Mouse (Mus musculus): ENCODE measurements at regions not wholly inside any gene's neighbourhood (a gene's known extent, or its start where the extent isn't known, plus 50 kb on each side); places are given as distances from the start of the nearest gene placed in this dataset.

DNA sequence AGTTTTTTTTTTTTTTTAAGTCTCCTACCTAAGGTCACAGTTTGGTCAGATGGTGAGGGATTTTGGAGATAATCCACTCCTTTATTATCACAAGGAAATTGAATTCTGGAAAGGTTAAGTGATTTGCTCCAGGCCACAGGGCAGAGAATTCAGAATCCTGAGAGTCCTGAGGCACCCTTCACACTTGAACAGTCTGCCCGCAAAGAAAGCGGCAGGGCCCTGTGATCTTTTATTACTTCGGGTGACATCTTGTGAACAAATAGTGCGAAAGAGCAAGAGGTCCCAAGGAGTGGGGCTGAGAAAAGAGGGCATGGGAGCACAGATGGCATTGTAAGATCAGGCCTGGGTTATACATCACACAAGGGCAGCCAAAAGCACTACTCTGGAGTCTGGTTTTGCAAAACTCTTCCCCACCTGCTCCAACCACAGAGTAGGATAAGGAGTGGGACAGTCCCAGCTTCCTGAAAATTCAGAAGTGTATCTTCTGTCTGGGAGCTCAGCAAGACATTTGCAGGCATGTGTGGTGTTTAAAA, 150.5 kb upstream of the Wdr11 start:
- DNase-seq (ENCODE audit: low spot score in 2 of 2), result no peak
- intact Hi-C loops (cut with DNase I), result no loop called here

DNA sequence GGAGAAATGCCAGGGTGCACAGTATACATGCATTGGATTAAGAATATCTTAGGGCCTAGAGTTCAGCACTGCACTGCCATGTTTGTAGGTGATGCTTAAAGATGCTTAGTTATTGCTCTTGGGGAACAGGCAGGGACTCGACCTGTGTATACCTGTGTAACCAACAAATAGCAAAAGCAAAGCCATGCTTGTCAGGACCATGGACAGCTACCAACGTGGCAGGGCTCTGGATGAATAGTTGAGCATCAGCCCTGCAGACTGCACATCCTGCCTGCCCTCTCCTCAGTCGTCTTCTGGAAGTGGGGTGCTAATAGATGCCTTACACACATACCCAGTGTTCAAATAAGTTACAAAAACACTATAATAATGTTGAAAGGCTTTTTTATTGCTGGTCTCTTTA, 122.2 kb upstream of the Wdr11 start:
- intact Hi-C loops (cut with DNase I), result no loop called here
- DNase-seq (ENCODE audit: low spot score in 2 of 2), result no peak

GRCm38 (mm10) chr7:129483736-129484135, 107.9 kb upstream of the Wdr11 start:
- intact Hi-C loops (cut with DNase I), result no loop called here
- DNase-seq (ENCODE audit: low spot score in 2 of 2), result peak; percentile 25 to 89

DNA sequence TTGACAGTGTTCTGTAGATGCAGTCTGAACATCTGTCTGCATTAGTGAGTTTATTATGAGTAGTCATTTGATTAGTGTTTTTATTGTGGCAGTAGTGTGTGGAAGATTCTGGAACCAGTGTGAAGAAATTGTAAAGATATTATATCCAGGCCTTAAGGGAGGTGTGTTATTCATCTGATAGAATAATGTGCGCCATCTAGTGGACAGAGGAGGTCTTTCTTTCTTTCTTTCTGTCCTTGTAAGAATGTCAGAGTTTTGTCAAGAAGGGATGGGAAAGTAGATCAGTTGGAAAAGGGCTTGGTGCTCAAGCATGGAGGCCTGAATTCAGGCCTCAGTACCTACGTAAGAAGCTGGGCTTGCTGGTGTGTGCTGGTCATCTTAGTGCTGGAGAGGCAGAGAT, 84.8 kb upstream of the Wdr11 start:
- intact Hi-C loops (cut with DNase I), result loop anchor here (1.0 to 2.0 kb wide), 2 partner anchors 272 to 647 kb away; no protein-coding TSS in a partner anchor
- DNase-seq (ENCODE audit: low spot score in 2 of 2), result peak; percentile 55 to 71

GRCm38 (mm10) chr7:129509631-129510132, 82.0 kb upstream of the Wdr11 start:
- DNase-seq (ENCODE audit: low spot score in 2 of 2), result no peak
- intact Hi-C loops (cut with DNase I), result no loop called here

DNA sequence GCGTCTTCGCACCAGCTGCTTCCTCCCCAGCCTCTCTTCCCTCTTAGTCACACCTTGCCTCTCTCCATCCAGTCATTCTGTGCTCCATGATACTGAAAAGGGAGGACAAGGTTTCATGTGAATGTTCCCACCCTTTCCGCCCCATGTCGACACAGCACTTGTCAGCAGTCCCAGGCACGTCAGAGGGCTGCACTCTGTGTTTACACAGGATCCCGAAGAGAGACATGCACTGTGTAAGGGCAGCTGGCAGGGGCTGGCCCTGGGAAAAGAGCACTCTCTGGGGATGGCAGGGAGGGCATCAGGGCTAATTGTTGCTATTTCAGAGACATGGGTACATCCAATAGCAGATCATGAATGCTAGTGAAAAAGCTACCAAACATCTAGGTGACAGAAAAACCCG, 77.0 kb upstream of the Wdr11 start:
- DNase-seq (ENCODE audit: low spot score in 2 of 2), result no peak
- intact Hi-C loops (cut with DNase I), result no loop called here

DNA sequence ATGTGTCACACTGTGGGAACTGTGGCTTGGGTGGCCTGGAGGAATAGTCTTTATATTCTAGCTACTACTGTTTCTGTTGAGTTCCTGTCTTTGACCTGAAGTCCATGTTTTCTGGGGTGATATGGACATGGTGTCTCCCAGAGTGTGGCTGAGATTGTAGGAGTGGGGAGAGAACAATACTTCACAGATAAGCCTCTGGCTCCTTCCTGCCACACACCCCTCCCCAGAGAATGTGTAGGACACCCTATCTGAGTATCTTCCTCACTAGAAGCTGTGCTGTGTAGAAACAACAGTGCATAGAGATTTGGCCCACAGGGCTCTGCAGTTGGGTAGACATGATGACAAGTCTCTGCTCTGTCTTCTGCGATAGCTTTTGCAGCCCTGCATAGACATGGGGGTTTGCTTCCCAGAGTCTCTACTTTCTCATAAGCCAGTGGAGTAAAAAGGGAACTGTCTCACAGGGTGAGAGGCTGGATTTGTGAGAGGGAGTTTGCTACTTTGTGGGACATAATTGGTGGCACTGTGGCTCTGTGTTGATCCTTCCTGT, 67.2 kb upstream of the Wdr11 start:
- intact Hi-C loops (cut with DNase I), result no loop called here
- DNase-seq (ENCODE audit: low spot score in 2 of 2), result no peak

DNA sequence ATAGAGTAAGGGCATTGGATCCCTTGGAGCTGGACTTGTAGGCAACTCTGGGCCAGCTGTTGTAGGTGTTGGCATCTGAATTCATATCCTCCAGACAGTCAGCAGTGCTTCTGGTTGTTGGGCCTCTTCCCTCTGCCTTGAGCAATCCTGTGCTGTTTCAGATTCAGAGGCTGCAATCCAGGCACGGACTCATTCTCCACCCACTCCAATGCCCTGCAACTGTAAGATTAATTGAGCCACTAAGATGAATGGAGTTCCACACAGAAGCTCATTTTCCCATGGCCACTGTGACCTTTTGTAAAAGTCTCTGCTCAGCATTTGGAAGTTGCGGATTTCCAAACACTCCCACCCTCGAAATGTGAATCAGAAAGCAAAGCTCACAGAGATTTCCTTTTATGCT, 65.7 kb upstream of the Wdr11 start:
- intact Hi-C loops (cut with DNase I), result no loop called here
- DNase-seq (ENCODE audit: low spot score in 2 of 2), result no peak

- intact Hi-C loops (cut with DNase I), result no loop called here
- DNase-seq (ENCODE audit: low spot score in 2 of 2), result no peak
These were observed 63.4 kb upstream of the Wdr11 start for GRCm38 (mm10) chr7:129528263-129528662.

- no peak for DNase-seq (ENCODE audit: low spot score in 2 of 2)
- intact Hi-C loops (cut with DNase I), result no loop called here
These were observed 58.2 kb upstream of the Wdr11 start for GRCm38 (mm10) chr7:129533366-129533905.
